Mouse (Mus musculus) MEL (cell line): ENCODE measurements around the gene Rgs9bp. TPM values are rescaled to one million over a fixed set of nuclear protein-coding genes. Genes with fewer than 3 reads are reported as not detected.

Experiments used
- DNase-seq: peaks from one replicate; pipeline ENCODE4 v3.0.0; 2011; ENCODE audit warnings: low read depth, low spot score
- H3K27ac ChIP-seq: 2 replicates; pipeline ENCODE4 v1.5.1; 2012; ENCODE audit warnings: low read depth, mild to moderate bottlenecking, control low read depth, low read length, moderate library complexity; ENCODE audit not compliant: control insufficient read depth
- H3K27me3 ChIP-seq, 2 experiments: fragments of 150-350 bp in 1 of 2; sonication (generic) in 1 of 2; 2 replicates each; pipeline ENCODE4 v1.6.1; 2012; ENCODE audit warnings: low read length in 2 of 2, mild to moderate bottlenecking in 2 of 2, improper control_type of control experiment in 1 of 2, moderate library complexity in 1 of 2; ENCODE audit not compliant: insufficient read depth in 2 of 2, control insufficient read depth in 1 of 2
- H3K36me3 ChIP-seq, 2 experiments: 2 replicates each; pipeline ENCODE4 v1.6.1; 2012 to 2014; ENCODE audit warnings: low read length in 2 of 2, improper control_type of control experiment in 1 of 2, inconsistent platforms in 1 of 2, mild to moderate bottlenecking in 1 of 2; ENCODE audit not compliant: insufficient read depth in 2 of 2, control insufficient read depth in 1 of 2
- H3K4me1 ChIP-seq, 2 experiments: fragments of 150-350 bp in 1 of 2; sonication (generic) in 1 of 2; 2 replicates each; pipeline ENCODE4 v1.6.1; 2012; ENCODE audit warnings: low read length in 2 of 2, improper control_type of control experiment in 1 of 2, mild to moderate bottlenecking in 1 of 2; ENCODE audit not compliant: insufficient read depth in 2 of 2, control insufficient read depth in 1 of 2
- H3K4me3 ChIP-seq, 2 experiments: fragments of 150-350 bp in 1 of 2; sonication (generic) in 1 of 2; 2 replicates each; pipeline ENCODE4 v1.5.1; 2012; ENCODE audit warnings: low read depth in 2 of 2, low read length in 2 of 2, mild to moderate bottlenecking in 2 of 2, moderate library complexity in 2 of 2, control low read depth in 1 of 2, improper control_type of control experiment in 1 of 2; ENCODE audit not compliant: control insufficient read depth in 1 of 2, insufficient read depth in 1 of 2
- H3K79me2 ChIP-seq: 2 replicates; pipeline ENCODE4 v1.6.1; 2012; ENCODE audit warnings: mild to moderate bottlenecking, low read length, moderate library complexity; ENCODE audit not compliant: control insufficient read depth, poor library complexity, insufficient read depth
- H3K9ac ChIP-seq: 2 replicates; pipeline ENCODE4 v1.6.1; 2012; ENCODE audit warnings: low read depth, mild to moderate bottlenecking, control low read depth, low read length, moderate library complexity; ENCODE audit not compliant: control insufficient read depth, poor library complexity, severe bottlenecking
- H3K9me3 ChIP-seq: fragments of 150-350 bp; sonication (generic); replicated peaks from 2 replicates; pipeline ENCODE4 v1.6.1; 2012; ENCODE audit warnings: mild to moderate bottlenecking, low read length, improper control_type of control experiment, moderate library complexity; ENCODE audit not compliant: insufficient read depth
- BHLHE40 ChIP-seq: IDR thresholded peaks from 2 replicates; pipeline ENCODE4 v1.6.1; 2012; ENCODE audit warnings: low read depth, mild to moderate bottlenecking, inconsistent platforms, low read length, improper control_type of control experiment, borderline replicate concordance
- CHD1 ChIP-seq: IDR thresholded peaks from 2 replicates; pipeline ENCODE4 v1.6.1; 2012; ENCODE audit warnings: low read depth, mild to moderate bottlenecking, inconsistent platforms, low read length, improper control_type of control experiment
- E2F4 ChIP-seq: IDR thresholded peaks from 2 replicates; pipeline ENCODE4 v1.6.1; 2011; ENCODE audit warnings: low read depth, low read length, improper control_type of control experiment, borderline replicate concordance
- GATA1 ChIP-seq: IDR thresholded peaks from 2 replicates; pipeline ENCODE4 v1.6.1; 2011; ENCODE audit warnings: low read depth, low read length, improper control_type of control experiment
- JUND ChIP-seq: IDR thresholded peaks from 2 replicates; pipeline ENCODE4 v1.6.1; 2011; ENCODE audit warnings: low read depth, mild to moderate bottlenecking, improper control_type of control experiment, low read length
- MAZ ChIP-seq: IDR thresholded peaks from 2 replicates; pipeline ENCODE4 v1.6.1; 2012; ENCODE audit warnings: low read depth, mild to moderate bottlenecking, inconsistent platforms, low read length, improper control_type of control experiment
- NELFE ChIP-seq: IDR thresholded peaks from 2 replicates; pipeline ENCODE4 v1.6.1; 2011; ENCODE audit warnings: low read depth, low read length, improper control_type of control experiment
- NRF1 ChIP-seq: IDR thresholded peaks from 2 replicates; pipeline ENCODE4 v1.6.1; 2014; ENCODE audit warnings: low read depth, mild to moderate bottlenecking, inconsistent platforms, low read length, improper control_type of control experiment, moderate library complexity; ENCODE audit not compliant: poor library complexity, insufficient read depth, severe bottlenecking
- POLR2AphosphoS2 ChIP-seq: IDR thresholded peaks from 2 replicates; pipeline ENCODE4 v1.6.1; 2011; ENCODE audit warnings: low read length, improper control_type of control experiment
- POLR2AphosphoS5 ChIP-seq: IDR thresholded peaks from 2 replicates; pipeline ENCODE4 v1.6.1; 2012; ENCODE audit warnings: low read depth, borderline replicate concordance, mild to moderate bottlenecking, inconsistent platforms, low read length, moderate library complexity, mixed read lengths
- RAD21 ChIP-seq: IDR thresholded peaks from 2 replicates; pipeline ENCODE4 v1.6.1; 2011; ENCODE audit warnings: mild to moderate bottlenecking, low read depth, low read length, improper control_type of control experiment
- RCOR1 ChIP-seq: IDR thresholded peaks from 2 replicates; pipeline ENCODE4 v1.6.1; 2012; ENCODE audit warnings: low read depth, mild to moderate bottlenecking, inconsistent platforms, low read length, improper control_type of control experiment
- UBTF ChIP-seq: IDR thresholded peaks from 2 replicates; pipeline ENCODE4 v1.6.1; 2012; ENCODE audit warnings: low read depth, mild to moderate bottlenecking, inconsistent platforms, low read length, improper control_type of control experiment, moderate library complexity, borderline replicate concordance; ENCODE audit not compliant: insufficient read depth
- ZC3H11A ChIP-seq: IDR thresholded peaks from 2 replicates; pipeline ENCODE4 v1.6.1; 2012; ENCODE audit warnings: low read depth, mild to moderate bottlenecking, inconsistent platforms, low read length, improper control_type of control experiment
- ZNF384 ChIP-seq: IDR thresholded peaks from 2 replicates; pipeline ENCODE4 v1.6.1; 2012; ENCODE audit warnings: low read depth, mild to moderate bottlenecking, inconsistent platforms, low read length, improper control_type of control experiment
- polyA plus RNA-seq, 2 experiments: library from polyadenylated mRNA; stranded (reverse) in 1 of 2; unstranded in 1 of 2; fragments of >175 nt in 1 of 2; fragments of >200 nt in 1 of 2; gene quantifications; 2 replicates each; pipeline versions ENCODE4 v1.2.1 to v1.2.4; 2012; ENCODE audit warnings: low replicate concordance in 2 of 2, low read depth in 1 of 2; ENCODE audit not compliant: insufficient read length in 2 of 2, insufficient read depth in 1 of 2, missing spikeins in 1 of 2
- total RNA-seq: library from RNA; depleted of rRNA; stranded (reverse); fragments of 300-350 nt; gene quantifications from 2 replicates; pipeline ENCODE4 v1.2.3, GENCODE M21; 2012

Rgs9bp gene
- total and polyA plus RNA-seq, 3 experiments = 0.12 to 0.43 TPM; not detected in 1

DNA sequence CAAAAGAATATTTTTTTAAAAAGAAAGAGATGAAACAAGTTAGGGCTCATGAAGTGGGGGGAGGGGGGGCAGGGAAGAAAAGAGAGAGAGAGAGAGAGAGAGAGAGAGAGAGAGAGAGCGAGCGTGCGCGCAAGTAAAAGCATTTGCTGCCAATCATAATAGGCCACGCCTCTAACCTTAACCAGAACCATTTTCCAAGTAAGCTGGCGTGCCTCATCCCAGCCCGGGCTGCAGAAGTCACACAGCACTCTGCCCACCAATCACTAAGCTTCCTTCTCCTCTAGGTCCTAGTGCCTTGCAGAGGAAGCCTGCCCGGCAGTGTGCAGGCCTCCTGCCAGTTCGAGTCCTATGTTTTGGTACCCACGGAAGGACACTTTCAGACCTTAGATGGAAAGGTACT is 14.6 kb upstream of the Rgs9bp start:
- no peak overlapping the region for H3K4me3 ChIP-seq
- no peak overlapping the region for H3K9ac ChIP-seq
- H3K9me3 ChIP-seq = no peaks in the 10 kb centered on the region
- peaks cover 17% of the 10 kb centered on the region in 2 experiments for H3K36me3 ChIP-seq
- H3K27ac ChIP-seq = no peak overlapping the region
- H3K4me1 ChIP-seq = peaks cover 0 to 18% of the 10 kb centered on the region in 2 experiments; a peak in 3 of 4 replicates
- no peaks in the 10 kb centered on the region for H3K27me3 ChIP-seq
- DNase-seq = peak; percentile 17
- TF ChIP-seq BHLHE40 (no peak), POLR2AphosphoS2 (no peak), CHD1 (no peak), NRF1 (no peak)
- TF ChIP-seq, all 39 proteins: peak for 0
- no peaks in the 10 kb centered on the region for H3K79me2 ChIP-seq

DNA sequence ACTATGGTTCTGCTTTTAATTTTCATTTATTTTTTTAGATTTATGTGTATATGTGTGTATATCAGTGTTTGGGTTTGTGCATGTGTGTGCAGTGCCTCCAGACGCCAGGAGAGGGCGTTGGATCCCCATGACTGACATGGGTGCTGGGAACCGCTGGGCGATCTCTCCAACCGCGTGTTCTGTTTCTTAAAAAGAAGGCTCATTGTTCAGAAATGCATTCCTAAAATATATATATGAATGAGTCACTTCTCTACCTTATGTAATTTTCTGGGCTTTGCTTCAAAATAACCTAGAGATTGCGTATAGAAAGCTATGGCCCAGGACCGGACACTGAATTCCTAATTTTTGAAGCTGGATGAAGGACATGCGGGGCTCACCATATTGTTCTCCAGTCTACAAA is 14.1 kb upstream of the Rgs9bp start:
- Histone ChIP-seq H3K9me3 (no peaks in the 10 kb centered on the region), H3K36me3 (peaks cover 17 to 20% of the 10 kb centered on the region in 2 experiments)
- no peak for DNase-seq

DNA sequence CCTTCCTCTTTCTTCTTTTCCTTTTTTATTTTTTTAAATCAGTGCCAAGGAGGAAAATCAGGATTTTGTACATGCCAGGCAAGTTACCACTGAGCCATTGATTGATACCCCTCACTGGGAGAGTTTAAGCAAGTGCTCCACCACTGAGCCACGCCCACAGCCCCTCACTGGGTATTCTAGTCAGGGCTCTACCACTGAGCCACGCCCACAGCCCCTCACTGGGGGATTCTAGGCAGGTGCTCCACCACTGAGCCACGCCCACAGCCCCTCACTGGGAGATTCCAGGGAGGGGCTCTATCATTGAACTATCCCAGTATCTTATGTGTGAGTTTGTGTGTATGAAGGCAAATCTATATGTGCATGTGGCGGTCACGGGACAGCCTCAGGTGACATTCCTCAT is 8.9 kb upstream of the Rgs9bp start:
- Histone ChIP-seq H3K4me1 (peaks cover 6 to 14% of the 10 kb centered on the region in 2 experiments), H3K9me3 (no peaks in the 10 kb centered on the region), H3K9ac (no peak overlapping the region), H3K27ac (no peak overlapping the region), H3K4me3 (no peak overlapping the region), H3K79me2 (peaks cover 11% of the 10 kb centered on the region), H3K27me3 (no peaks in the 10 kb centered on the region)
- no peak for TF ChIP-seq E2F4
- no peak for TF ChIP-seq BHLHE40
- TF ChIP-seq, all 39 proteins: peak for 0
- H3K36me3 ChIP-seq = peaks cover 12% of the 10 kb centered on the region in 2 experiments
- DNase-seq = no peak

More for the DNA sequence above, 14.1 kb upstream of the Rgs9bp start:
- Histone ChIP-seq H3K9ac (no peak overlapping the region), H3K27ac (no peak overlapping the region), H3K79me2 (no peaks in the 10 kb centered on the region), H3K4me1 (peaks cover 0 to 18% of the 10 kb centered on the region in 2 experiments; a peak in 3 of 4 replicates), H3K27me3 (no peaks in the 10 kb centered on the region), H3K4me3 (no peak overlapping the region)
- TF ChIP-seq RAD21 = no peak
- no peak for TF ChIP-seq UBTF
- no peak for TF ChIP-seq JUND
- TF ChIP-seq NELFE = no peak
- TF ChIP-seq E2F4 = no peak
- TF ChIP-seq ZC3H11A = no peak
- TF ChIP-seq NRF1 = no peak
- no peak for TF ChIP-seq RCOR1
- TF ChIP-seq POLR2AphosphoS5 = no peak
- no peak for TF ChIP-seq MAZ
- TF ChIP-seq GATA1 = no peak
- no peak for TF ChIP-seq BHLHE40
- TF ChIP-seq ZNF384 = no peak
